Mouse (Mus musculus) right cerebral cortex, postnatal 36 days (tissue): ENCODE measurements around the gene Lefty2.
"Not testable (repeated sequence)": the region's sequence is repeated elsewhere in the genome, so short reads cannot be mapped to it uniquely, and the experiment has no call there.

Experiments used
- DNase-seq, 2 experiments: peaks; one replicate each; pipeline ENCODE4 v3.0.0; 2022; ENCODE audit warnings: low spot score in 2 of 2, mixed read lengths in 1 of 2

The Lefty2 gene

GRCm38 (mm10) chr1:180894088-180894987 lies 1.4 kb downstream of the Lefty2 start:
- DNase-seq: not testable (repeated sequence)

GRCm38 (mm10) chr1:180901107-180901506 lies 8.2 kb downstream of the Lefty2 start:
- no peak for DNase-seq

- no peak for DNase-seq
Measured at GRCm38 (mm10) chr1:180902915-180903314, 10.0 kb downstream of the Lefty2 start.

GRCm38 (mm10) chr1:180903666-180904038 lies 10.7 kb downstream of the Lefty2 start:
- no peak for DNase-seq

- DNase-seq: peak; percentile 91
Measured at GRCm38 (mm10) chr1:180904039-180904814, 11.3 kb downstream of the Lefty2 start, which contains the start of gene Pycr2. Gene Pycr2 (plus strand): TSS chr1:180904293.

- no peak for DNase-seq
Measured at GRCm38 (mm10) chr1:180904815-180905080, 11.8 kb downstream of the Lefty2 start.

- DNase-seq: no peak
Measured at GRCm38 (mm10) chr1:180905307-180905706, 12.4 kb downstream of the Lefty2 start.

GRCm38 (mm10) chr1:180905876-180906275 lies 13.0 kb downstream of the Lefty2 start:
- DNase-seq: no peak

GRCm38 (mm10) chr1:180906461-180907147 lies 13.7 kb downstream of the Lefty2 start:
- no peak for DNase-seq

GRCm38 (mm10) chr1:180911138-180911537 lies 18.2 kb downstream of the Lefty2 start:
- no peak for DNase-seq

- DNase-seq: no peak
Measured at GRCm38 (mm10) chr1:180911653-180912287, 18.9 kb downstream of the Lefty2 start.

- no peak for DNase-seq
Measured at GRCm38 (mm10) chr1:180912792-180913191, 19.9 kb downstream of the Lefty2 start.

GRCm38 (mm10) chr1:180913797-180914196 lies 20.9 kb downstream of the Lefty2 start:
- no peak for DNase-seq

GRCm38 (mm10) chr1:180916425-180916824 lies 23.5 kb downstream of the Lefty2 start:
- DNase-seq: no peak

- DNase-seq: no peak
Measured at GRCm38 (mm10) chr1:180917053-180917452, 24.1 kb downstream of the Lefty2 start.

GRCm38 (mm10) chr1:180919686-180920085 lies 26.8 kb downstream of the Lefty2 start:
- DNase-seq: no peak

- no peak for DNase-seq
Measured at GRCm38 (mm10) chr1:180922273-180923048, 29.6 kb downstream of the Lefty2 start.

- DNase-seq: no peak
Measured at GRCm38 (mm10) chr1:180924737-180925136, 31.8 kb downstream of the Lefty2 start.

- DNase-seq: no peak
Measured at GRCm38 (mm10) chr1:180926286-180926685, 33.4 kb downstream of the Lefty2 start.

- DNase-seq: no peak
Measured at GRCm38 (mm10) chr1:180929599-180929998, 36.7 kb downstream of the Lefty2 start.

GRCm38 (mm10) chr1:180931106-180931505 lies 38.2 kb downstream of the Lefty2 start:
- no peak for DNase-seq
